Comparison of ENCODE assay signal across 7 mouse cellular contexts in the genomic region with DNA sequence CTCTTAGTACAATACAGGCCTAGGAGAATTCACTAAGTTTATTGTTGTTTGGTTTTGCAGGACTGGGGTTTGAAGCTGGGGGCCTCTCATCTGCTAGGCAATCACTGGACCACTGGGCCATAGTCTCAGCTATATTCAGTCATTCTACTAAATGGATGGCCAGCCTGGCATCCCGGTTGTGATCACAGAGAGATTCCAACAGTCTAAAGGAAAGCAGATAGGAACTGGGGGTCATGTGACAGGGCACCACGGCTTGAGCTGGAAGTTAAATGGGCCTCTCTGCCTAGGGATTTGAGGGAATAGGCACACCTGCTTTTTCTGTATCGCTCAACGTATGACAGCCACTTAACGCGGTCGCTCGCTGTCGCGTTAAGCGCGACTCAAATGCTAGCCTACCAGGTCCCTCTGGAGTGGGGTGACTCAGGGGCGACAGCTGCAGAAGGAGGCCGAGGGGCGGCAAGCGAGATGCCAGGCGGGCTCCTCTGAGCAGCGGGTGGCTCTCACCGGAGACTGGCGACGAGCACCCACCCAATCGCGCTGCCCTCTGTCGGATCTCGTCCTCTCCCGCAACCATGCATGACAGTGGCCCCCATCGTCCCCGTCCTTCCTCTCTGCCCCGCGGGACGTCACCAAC. TPM values are rescaled to one million over a fixed set of nuclear protein-coding genes. Genes with fewer than 3 reads are reported as not detected.
DNase-seq lines count a peak whose midpoint lies in the region; ATAC-seq and TF ChIP-seq lines count a peak whose summit lies in the region.

No protein-coding gene starts in this region.

- no peak for DNase-seq in spleen, adult 2 months (ENCODE audit: low read depth in 1 of 2, low spot score in 2 of 2)
- DNase-seq in spleen, postnatal 14 days (ENCODE audit: low spot score in 2 of 2): no peak
- DNase-seq in frontal cortex, postnatal 25 days (ENCODE audit: low spot score in 2 of 2): no peak
- DNase-seq in thymus, postnatal 36 days: no peak

- peak overlapping the region; percentile 96 for H3K4me2 ChIP-seq in limb, embryonic 13.5 days (replicated peaks)
- peak overlapping the region; percentile 94 for H3K4me2 ChIP-seq in stomach, embryonic 15.5 days

- no peak overlapping the region; the same call in 1 of the 2 replicates for H3K27ac ChIP-seq in spleen, adult 2 months (ENCODE audit: insufficient read depth, low read length)
- no peak overlapping the region for H3K27ac ChIP-seq in embryonic fibroblast, embryonic 13.5 days (ENCODE audit: insufficient read depth, low read length)
- no peak overlapping the region for H3K27ac ChIP-seq in limb, embryonic 13.5 days
- peak overlapping the region; percentile 57; the same call in 1 of the 2 replicates for H3K27ac ChIP-seq in stomach, embryonic 15.5 days

- H3K9me3 ChIP-seq in limb, embryonic 13.5 days: no peaks in the 10 kb centered on the region
- H3K9me3 ChIP-seq in stomach, embryonic 15.5 days: no peaks in the 10 kb centered on the region

- no peak for TF ChIP-seq POLR2A in spleen, adult 2 months (IDR thresholded peaks at IDR 0.05; ENCODE audit: low read depth, low read length)
- TF ChIP-seq POLR2A in embryonic fibroblast, embryonic 13.5 days (IDR thresholded peaks at IDR 0.05; ENCODE audit: low read depth, low read length): no peak

- no peak for TF ChIP-seq CTCF in spleen, adult 2 months (IDR thresholded peaks at IDR 0.05; ENCODE audit: extremely low read depth, insufficient read depth, insufficient read length, insufficient replicate concordance)
- TF ChIP-seq CTCF in embryonic fibroblast, embryonic 13.5 days (IDR thresholded peaks at IDR 0.05; ENCODE audit: borderline replicate concordance, insufficient read depth, low read length): no peak

- H3K27me3 ChIP-seq in spleen, adult 2 months (ENCODE audit: control insufficient read depth, insufficient read depth, low read length): no peaks in the 10 kb centered on the region
- no peaks in the 10 kb centered on the region for H3K27me3 ChIP-seq in limb, embryonic 13.5 days
- H3K27me3 ChIP-seq in stomach, embryonic 15.5 days (replicated peaks): no peaks in the 10 kb centered on the region

- H3K9ac ChIP-seq in limb, embryonic 13.5 days: peak overlapping the region; percentile 81
- H3K9ac ChIP-seq in stomach, embryonic 15.5 days: peak overlapping the region; percentile 67

- H3K36me3 ChIP-seq in spleen, adult 2 months (ENCODE audit: control insufficient read depth, insufficient read depth, low read length): peaks cover 10% of the 10 kb centered on the region
- H3K36me3 ChIP-seq in limb, embryonic 13.5 days: peaks cover 15% of the 10 kb centered on the region
- H3K36me3 ChIP-seq in stomach, embryonic 15.5 days: 0 out of 2 replicates have a peak, but pooled peaks cover 2% of the 10 kb centered on the region

- 2% methylated on average over 31 of the region's 31 CpGs for WGBS in spleen, adult 2 months
- WGBS in limb, embryonic 13.5 days: under 1% methylated on average over 31 of the region's 31 CpGs
- WGBS in stomach, embryonic 15.5 days: under 1% methylated on average over 31 of the region's 31 CpGs

- ATAC-seq in limb, embryonic 13.5 days (ENCODE audit: low FRiP score, low read depth): peak; percentile 44
- ATAC-seq in stomach, embryonic 15.5 days (ENCODE audit: insufficient read depth, low FRiP score, low read depth): no peak

- peaks cover 7% of the 10 kb centered on the region for H3K4me1 ChIP-seq in spleen, adult 2 months (ENCODE audit: control insufficient read depth, insufficient read depth, insufficient read length)
- peaks cover 2% of the 10 kb centered on the region; the same call in 1 of the 2 replicates for H3K4me1 ChIP-seq in embryonic fibroblast, embryonic 13.5 days (ENCODE audit: control insufficient read depth, insufficient read depth, low read length)
- peaks cover 28% of the 10 kb centered on the region for H3K4me1 ChIP-seq in limb, embryonic 13.5 days
- H3K4me1 ChIP-seq in stomach, embryonic 15.5 days: peaks cover 16% of the 10 kb centered on the region

- H3K4me3 ChIP-seq in spleen, adult 2 months (ENCODE audit: extremely low read depth, insufficient read depth, insufficient read length): peak overlapping the region; percentile 80
- peak overlapping the region; percentile 84 for H3K4me3 ChIP-seq in embryonic fibroblast, embryonic 13.5 days (ENCODE audit: insufficient read depth, low read length)
- peak overlapping the region; percentile 73 for H3K4me3 ChIP-seq in limb, embryonic 13.5 days
- H3K4me3 ChIP-seq in stomach, embryonic 15.5 days (replicated peaks): peak overlapping the region; percentile 87

RNA-seq across cellular contexts. Expression of a gene that starts 0.4 kb away (rescaled TPM):
- polyA plus RNA-seq in spleen, adult 2 months (2012; rRNA removed): 3.2 and 4.1 TPM in 2 replicates
- polyA plus RNA-seq in embryonic fibroblast, embryonic 13.5 days (2011; ENCODE audit: insufficient read length, low read depth, missing spikeins): 18.5 and 30.1 TPM in 2 replicates
- polyA plus RNA-seq in limb, embryonic 13.5 days (2015; fragmentation: Nextera tagmentation; extraction: Ambion mirVana): 54.3 and 63.8 TPM in 2 replicates
- 49.7 and 52.8 TPM in 2 replicates for polyA plus RNA-seq in stomach, embryonic 15.5 days (2015; fragmentation: Nextera tagmentation; extraction: Ambion mirVana)

RNA-seq across cellular contexts. Expression of a gene that starts 0.8 kb away (rescaled TPM):
- polyA plus RNA-seq in spleen, adult 2 months (2012; rRNA removed): 3.0 and 4.4 TPM in 2 replicates
- polyA plus RNA-seq in embryonic fibroblast, embryonic 13.5 days (2011; ENCODE audit: insufficient read length, low read depth, missing spikeins): 22.2 and 26.7 TPM in 2 replicates
- polyA plus RNA-seq in limb, embryonic 13.5 days (2015; fragmentation: Nextera tagmentation; extraction: Ambion mirVana): 17.2 and 18.0 TPM in 2 replicates
- 14.5 and 16.6 TPM in 2 replicates for polyA plus RNA-seq in stomach, embryonic 15.5 days (2015; fragmentation: Nextera tagmentation; extraction: Ambion mirVana)

RNA-seq across cellular contexts. Expression of a gene that starts 17.3 kb away (rescaled TPM):
- polyA plus RNA-seq in spleen, adult 2 months (2012; rRNA removed): 0.20 and 0.25 TPM in 2 replicates
- 0.23 TPM in 1 of 2 replicates, not detected in the other for polyA plus RNA-seq in embryonic fibroblast, embryonic 13.5 days (2011; ENCODE audit: insufficient read length, low read depth, missing spikeins)
- polyA plus RNA-seq in limb, embryonic 13.5 days (2015; fragmentation: Nextera tagmentation; extraction: Ambion mirVana): not detected in 2 replicates
- polyA plus RNA-seq in stomach, embryonic 15.5 days (2015; fragmentation: Nextera tagmentation; extraction: Ambion mirVana): 0.14 TPM in 1 of 2 replicates, not detected in the other
